Mouse (Mus musculus) E14TG2a.4 (cell line): ENCODE data around the gene Syt1.

Experiments
- CTCF ChIP-seq: conservative IDR thresholded peaks from 2 replicates; pipeline ENCODE4 v1.5.1; 2014; ENCODE audit warnings: low read length
- NANOG ChIP-seq: IDR thresholded peaks from 2 replicates; pipeline ENCODE4 v1.6.1; 2014; ENCODE audit warnings: borderline replicate concordance, low read length, mixed read lengths
- POU5F1 ChIP-seq: IDR thresholded peaks from 2 replicates; pipeline ENCODE4 v1.6.1; 2014; ENCODE audit warnings: low read length, borderline replicate concordance

DNA sequence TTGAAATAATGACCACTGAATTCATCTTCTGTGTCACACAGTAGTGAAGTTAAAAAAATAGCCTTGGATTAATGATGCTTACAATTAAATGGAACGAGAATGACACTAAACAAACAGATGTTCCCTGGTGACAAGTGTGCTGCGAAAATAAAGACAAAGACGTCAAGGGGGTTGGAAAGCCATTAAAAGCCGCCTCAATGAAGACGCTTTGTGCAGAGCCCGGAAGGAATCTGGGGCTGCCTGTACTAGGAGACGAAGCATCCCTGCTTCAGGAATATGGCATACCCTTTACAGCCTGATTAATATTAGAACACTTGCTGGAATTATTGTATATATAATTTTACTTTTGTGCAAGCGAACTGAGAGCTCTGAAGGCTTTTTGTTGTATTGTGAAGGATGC is 234.0 kb downstream of the Syt1 start:
- no peak for TF ChIP-seq CTCF
- no peak for TF ChIP-seq POU5F1
- no peak for TF ChIP-seq NANOG
